Mouse (Mus musculus): Measurements from ENCODE around the gene Elovl6. TPM values are rescaled to one million over a fixed set of nuclear protein-coding genes. Genes with fewer than 3 reads are reported as not detected.

Elovl6 gene
- polyA plus RNA-seq, 1 experiment from 2014 or later: 33.4 TPM

DNA sequence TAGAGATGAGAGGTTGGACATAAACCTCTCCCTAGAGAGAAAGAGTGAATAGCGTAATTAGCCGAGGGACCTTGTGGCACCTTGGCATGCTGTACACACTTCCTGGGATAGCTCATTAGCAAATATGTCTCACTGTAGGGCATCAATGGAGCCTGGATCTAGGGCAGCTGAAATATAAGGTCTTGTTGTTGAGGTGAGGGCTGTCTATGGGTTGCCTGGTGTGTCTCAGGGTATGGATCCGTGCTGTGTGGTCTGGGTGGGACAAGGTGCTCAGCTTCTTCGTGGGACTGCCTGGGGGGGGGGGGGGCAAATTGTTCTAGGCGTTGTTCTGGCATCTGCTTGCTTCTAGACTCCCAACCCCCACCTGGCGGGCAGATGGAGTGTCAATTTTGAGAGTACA lies 13.6 kb downstream of the Elovl6 start:
- no peak for ATAC-seq (ENCODE audit: low FRiP score, low read depth)
- Histone ChIP-seq H3K4me3 (no peak overlapping the region), H3K9me3 (no peaks in the 10 kb centered on the region), H3K36me3 (peaks cover 30% of the 10 kb centered on the region), H3K27me3 (replicated peaks) (no peaks in the 10 kb centered on the region), H3K9ac (no peak overlapping the region), H3K4me2 (replicated peaks) (no peak overlapping the region), H3K27ac (no peak overlapping the region), H3K4me1 (no peaks in the 10 kb centered on the region)
- 85% methylated on average over 6 of the region's 6 CpGs for WGBS

DNA sequence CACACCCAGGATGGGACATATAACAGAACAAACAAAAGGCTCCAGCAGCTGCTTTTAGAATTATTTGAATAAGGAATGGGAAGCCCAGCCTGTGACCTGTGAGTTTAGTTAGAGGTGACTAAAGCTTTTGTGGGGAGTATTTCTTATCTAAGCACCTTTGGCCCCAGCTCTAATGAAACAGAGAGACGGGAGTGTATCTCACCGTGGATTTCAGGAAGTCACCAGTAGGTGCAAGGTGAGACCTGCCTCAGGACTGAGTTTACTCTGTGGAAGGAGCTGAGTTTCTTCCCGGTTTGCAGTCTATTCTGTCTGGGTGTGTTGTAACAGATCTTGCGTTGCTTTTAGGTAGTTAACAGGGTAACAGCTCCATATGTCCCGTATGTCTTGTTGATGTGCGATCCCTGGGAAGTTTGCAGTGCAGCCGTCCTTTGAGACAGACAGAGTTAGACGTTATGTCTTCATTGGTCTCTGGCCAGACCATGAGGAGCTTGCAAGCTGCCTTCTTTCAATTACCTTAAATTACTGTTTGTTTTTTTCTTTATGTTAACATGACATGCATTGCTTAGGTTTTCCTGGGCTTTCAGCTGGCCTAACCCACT lies 15.8 kb downstream of the Elovl6 start:
- 73% methylated on average over 8 of the region's 8 CpGs for WGBS

DNA sequence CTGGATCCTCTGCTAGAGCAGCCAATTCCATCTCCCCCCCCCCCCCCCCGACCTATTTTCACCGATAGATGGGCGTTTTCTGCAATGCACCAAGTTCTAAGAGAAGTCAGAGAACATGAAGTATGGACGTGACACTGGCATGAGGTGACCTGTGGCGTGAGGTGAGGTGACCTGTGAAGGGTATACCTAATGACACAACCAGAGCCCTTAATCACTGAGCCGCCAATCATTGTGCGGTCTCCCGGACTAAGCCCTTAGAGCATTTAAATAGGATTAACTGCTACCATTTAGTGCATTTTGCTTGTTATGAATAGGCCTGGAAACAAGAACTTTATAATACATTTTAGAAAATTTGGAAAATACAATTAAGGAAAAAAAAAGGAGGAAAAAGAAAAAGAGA lies 16.6 kb downstream of the Elovl6 start:
- Histone ChIP-seq H3K4me2 (replicated peaks) (no peak overlapping the region), H3K36me3 (peaks cover 13% of the 10 kb centered on the region), H3K4me3 (no peak overlapping the region), H3K9ac (no peak overlapping the region), H3K27ac (no peak overlapping the region), H3K27me3 (replicated peaks) (no peaks in the 10 kb centered on the region), H3K9me3 (no peaks in the 10 kb centered on the region), H3K4me1 (no peaks in the 10 kb centered on the region)
- ATAC-seq (ENCODE audit: low FRiP score, low read depth): no peak
- WGBS: 80% methylated on average over 8 of the region's 8 CpGs

More for the DNA sequence above, 15.8 kb downstream of the Elovl6 start:
- no peak for ATAC-seq (ENCODE audit: low FRiP score, low read depth)
- H3K9me3 ChIP-seq: no peaks in the 10 kb centered on the region
- no peak overlapping the region for H3K9ac ChIP-seq
- H3K36me3 ChIP-seq: peaks cover 18% of the 10 kb centered on the region
- no peak overlapping the region for H3K4me2 ChIP-seq (replicated peaks)
- H3K27me3 ChIP-seq (replicated peaks): no peaks in the 10 kb centered on the region
- H3K4me3 ChIP-seq: no peak overlapping the region
- no peak overlapping the region for H3K27ac ChIP-seq
- H3K4me1 ChIP-seq: no peaks in the 10 kb centered on the region

DNA sequence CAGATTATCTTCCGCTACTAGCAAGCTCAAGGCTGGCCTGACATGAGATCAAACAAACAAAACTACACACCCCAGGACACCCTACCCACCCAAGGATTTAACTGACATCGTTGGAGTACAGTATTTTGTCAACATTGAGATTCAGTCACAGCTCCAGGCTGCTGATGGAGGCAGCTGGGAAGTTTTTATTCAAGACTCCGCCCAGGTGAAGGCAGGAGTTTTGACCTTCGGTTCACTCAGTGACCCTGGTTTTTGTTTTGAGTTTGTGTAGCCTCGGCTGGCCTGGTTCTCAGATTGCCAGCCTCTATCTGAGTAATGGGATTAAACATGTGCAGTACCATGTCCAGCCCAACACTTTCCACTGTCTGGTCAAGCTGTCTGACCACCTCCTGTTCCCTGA lies 17.4 kb downstream of the Elovl6 start:
- H3K27me3 ChIP-seq (replicated peaks): no peaks in the 10 kb centered on the region
- ATAC-seq (ENCODE audit: low FRiP score, low read depth): no peak
- H3K9me3 ChIP-seq: no peaks in the 10 kb centered on the region
- H3K27ac ChIP-seq: no peak overlapping the region
- WGBS: 62% methylated on average over 5 of the region's 5 CpGs
- H3K36me3 ChIP-seq: 0 out of 2 replicates have a peak, but pooled peaks cover 5% of the 10 kb centered on the region
- H3K4me2 ChIP-seq (replicated peaks): no peak overlapping the region
- no peak overlapping the region for H3K9ac ChIP-seq
- no peak overlapping the region for H3K4me3 ChIP-seq
- no peaks in the 10 kb centered on the region for H3K4me1 ChIP-seq

DNA sequence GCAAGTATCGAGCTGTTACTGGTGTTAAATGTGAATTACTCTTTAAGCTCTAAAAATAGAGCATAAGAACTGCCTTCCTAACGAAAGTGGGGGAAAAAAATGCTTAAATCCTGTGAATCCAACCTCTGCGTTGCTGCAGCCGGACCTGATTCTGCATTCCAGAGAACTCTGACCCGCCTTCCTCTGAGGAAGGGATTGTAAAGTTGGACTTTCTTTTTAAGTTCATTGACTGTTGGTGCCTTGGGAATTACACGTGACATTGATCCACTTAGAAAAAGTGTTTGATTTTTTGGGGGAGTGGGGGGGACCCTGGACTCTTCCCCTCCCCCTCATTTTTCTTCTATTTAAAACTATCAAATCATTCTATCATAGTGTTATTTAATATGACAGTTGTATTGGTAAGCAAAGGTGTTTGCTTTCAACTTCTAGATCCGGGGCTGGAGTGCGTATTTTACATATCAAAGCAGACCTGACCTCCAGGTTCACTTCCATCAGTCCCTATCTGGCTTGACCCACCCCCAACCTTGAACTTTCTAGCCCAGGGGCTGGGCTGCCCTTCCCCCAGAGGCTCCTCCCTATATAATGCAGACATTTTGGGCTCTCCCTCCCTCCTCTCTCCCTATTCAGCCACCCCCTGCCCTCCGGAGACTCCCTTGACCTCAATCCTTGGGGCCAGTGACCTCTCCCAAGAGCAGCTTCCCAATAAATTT lies 19.6 kb downstream of the Elovl6 start:
- H3K9me3 ChIP-seq: no peaks in the 10 kb centered on the region

DNA sequence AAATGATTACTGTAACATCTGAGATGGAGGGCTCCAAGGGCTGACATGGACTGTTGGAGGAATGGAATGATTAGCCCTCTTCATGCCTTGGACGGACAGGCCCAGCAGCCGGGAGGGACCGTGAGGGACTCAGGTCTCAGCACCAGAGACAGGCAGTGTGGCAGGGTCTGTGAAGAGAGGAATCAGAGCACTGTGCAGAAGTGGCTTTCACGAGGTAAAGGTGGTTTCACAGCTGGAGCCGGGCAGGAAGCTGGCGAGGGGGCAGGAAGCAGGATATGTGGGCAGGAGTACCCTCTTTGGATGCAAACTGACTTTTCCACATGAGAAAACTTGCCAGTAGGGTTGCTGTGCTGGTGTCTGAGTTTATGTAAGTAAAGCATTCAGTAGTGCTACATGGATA lies 20.2 kb downstream of the Elovl6 start:
- H3K4me2 ChIP-seq (replicated peaks): no peak overlapping the region
- no peaks in the 10 kb centered on the region for H3K4me1 ChIP-seq
- no peaks in the 10 kb centered on the region for H3K9me3 ChIP-seq
- H3K27ac ChIP-seq: no peak overlapping the region
- WGBS: 81% methylated on average over 6 of the region's 6 CpGs
- ATAC-seq (ENCODE audit: low FRiP score, low read depth): no peak
- no peaks in the 10 kb centered on the region for H3K27me3 ChIP-seq (replicated peaks)
- H3K9ac ChIP-seq: no peak overlapping the region
- no peak overlapping the region for H3K4me3 ChIP-seq
- H3K36me3 ChIP-seq: 0 out of 2 replicates have a peak, but pooled peaks cover 3% of the 10 kb centered on the region

More for the DNA sequence above, 19.6 kb downstream of the Elovl6 start:
- Histone ChIP-seq H3K27me3 (replicated peaks) (no peaks in the 10 kb centered on the region), H3K27ac (no peak overlapping the region), H3K4me1 (no peaks in the 10 kb centered on the region), H3K36me3 (0 out of 2 replicates have a peak, but pooled peaks cover 3% of the 10 kb centered on the region), H3K9ac (no peak overlapping the region), H3K4me2 (replicated peaks) (no peak overlapping the region), H3K4me3 (no peak overlapping the region)
- no peak for ATAC-seq (ENCODE audit: low FRiP score, low read depth)
- 58% methylated on average over 9 of the region's 9 CpGs for WGBS

DNA sequence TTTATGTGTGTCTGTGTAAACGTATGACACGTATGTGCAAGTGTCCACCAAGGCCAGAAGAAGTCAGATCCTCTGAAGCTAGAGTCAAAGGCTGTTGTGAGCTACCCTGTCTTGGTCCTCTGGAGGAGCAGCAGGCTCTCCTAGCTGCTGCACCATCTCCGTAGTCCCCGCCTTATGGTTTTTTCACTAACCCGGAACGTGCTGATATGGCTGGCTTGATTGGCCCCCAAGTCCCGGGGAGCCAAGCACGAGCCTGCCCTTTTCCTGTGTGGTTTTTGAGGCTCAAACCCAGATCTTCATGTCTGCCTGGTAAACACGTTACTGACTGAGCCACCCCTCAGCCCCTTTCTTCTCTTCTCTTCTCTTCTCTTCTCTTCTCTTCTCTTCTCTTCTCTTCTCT lies 21.0 kb downstream of the Elovl6 start:
- Histone ChIP-seq H3K27ac (no peak overlapping the region), H3K4me3 (no peak overlapping the region), H3K27me3 (replicated peaks) (no peaks in the 10 kb centered on the region), H3K4me1 (no peaks in the 10 kb centered on the region), H3K36me3 (0 out of 2 replicates have a peak, but pooled peaks cover 3% of the 10 kb centered on the region), H3K9ac (no peak overlapping the region), H3K9me3 (no peaks in the 10 kb centered on the region), H3K4me2 (replicated peaks) (no peak overlapping the region)
- ATAC-seq (ENCODE audit: low FRiP score, low read depth): no peak
- 93% methylated on average over 9 of the region's 9 CpGs for WGBS

DNA sequence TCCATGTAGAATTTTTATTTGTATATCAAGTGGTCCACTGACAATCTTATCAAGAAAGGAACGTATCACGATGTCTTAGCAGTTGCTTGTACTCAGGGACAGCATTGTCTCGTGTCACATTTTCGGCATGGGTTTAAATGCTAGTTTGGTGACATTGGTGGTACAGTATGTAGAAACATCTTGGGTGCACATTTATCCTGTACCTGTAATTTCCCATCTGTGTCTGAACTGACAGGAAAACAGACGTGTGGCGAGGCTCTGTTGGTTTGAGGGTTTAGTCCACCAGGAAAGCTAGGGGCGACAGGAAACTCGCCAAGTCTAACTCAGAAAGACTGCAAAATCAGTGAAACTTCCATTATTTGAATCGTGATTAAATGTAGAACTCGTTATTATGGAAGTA lies 21.5 kb downstream of the Elovl6 start:
- no peaks in the 10 kb centered on the region for H3K9me3 ChIP-seq
- no peak overlapping the region for H3K9ac ChIP-seq
- H3K4me1 ChIP-seq: no peaks in the 10 kb centered on the region
- H3K27me3 ChIP-seq (replicated peaks): no peaks in the 10 kb centered on the region
- H3K4me2 ChIP-seq (replicated peaks): no peak overlapping the region
- H3K27ac ChIP-seq: no peak overlapping the region
- no peak for ATAC-seq (ENCODE audit: low FRiP score, low read depth)
- H3K36me3 ChIP-seq: 0 out of 2 replicates have a peak, but pooled peaks cover 3% of the 10 kb centered on the region
- 94% methylated on average over 10 of the region's 10 CpGs for WGBS
- H3K4me3 ChIP-seq: no peak overlapping the region

DNA sequence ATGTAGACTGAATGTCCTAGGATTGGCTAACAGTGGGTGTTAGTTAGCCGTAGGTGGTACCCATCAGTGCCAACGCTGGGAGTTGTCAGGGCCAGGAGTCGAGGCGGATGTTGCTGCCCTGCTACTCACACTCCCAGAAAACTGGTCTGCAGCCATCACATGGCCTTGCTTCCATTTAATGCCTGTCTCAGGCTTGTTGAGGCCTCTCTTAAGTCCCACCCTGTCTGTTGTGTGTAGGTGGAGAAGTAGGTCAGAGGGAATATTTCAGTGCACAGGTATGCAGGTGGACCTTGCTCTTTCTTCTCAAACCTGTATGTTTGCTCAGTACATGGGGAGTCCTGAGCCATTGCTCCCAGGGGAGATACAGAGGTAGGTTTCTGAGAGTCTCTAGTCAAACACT lies 22.3 kb downstream of the Elovl6 start:
- no peak overlapping the region for H3K4me3 ChIP-seq
- ATAC-seq (ENCODE audit: low FRiP score, low read depth): no peak
- H3K27me3 ChIP-seq (replicated peaks): no peaks in the 10 kb centered on the region
- WGBS: 93% methylated on average over 4 of the region's 4 CpGs
- H3K4me1 ChIP-seq: no peaks in the 10 kb centered on the region
- H3K4me2 ChIP-seq (replicated peaks): no peak overlapping the region
- no peak overlapping the region for H3K9ac ChIP-seq
- H3K27ac ChIP-seq: no peak overlapping the region
- H3K36me3 ChIP-seq: 0 out of 2 replicates have a peak, but pooled peaks cover 3% of the 10 kb centered on the region
- H3K9me3 ChIP-seq: no peaks in the 10 kb centered on the region

DNA sequence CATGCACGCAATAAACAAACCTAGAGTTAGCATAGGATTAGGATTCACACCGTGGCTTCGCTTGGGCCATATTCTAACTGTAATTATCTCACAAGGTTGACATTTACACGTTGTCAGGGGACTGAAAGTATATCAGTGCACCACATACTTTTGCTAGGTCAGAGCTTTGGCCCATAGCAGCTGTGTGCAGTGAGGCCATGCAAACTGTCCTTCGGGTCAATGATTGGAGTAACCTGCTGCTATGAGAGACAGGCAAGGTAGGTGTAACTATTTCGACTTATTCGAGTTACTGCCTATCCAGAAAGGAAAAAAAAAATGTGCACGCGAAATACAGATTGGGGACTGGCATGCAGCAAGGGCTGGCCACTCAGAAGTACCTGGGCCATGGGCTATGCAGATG lies 24.9 kb downstream of the Elovl6 start:
- H3K9me3 ChIP-seq: no peaks in the 10 kb centered on the region
- no peaks in the 10 kb centered on the region for H3K27me3 ChIP-seq (replicated peaks)
- no peak for ATAC-seq (ENCODE audit: low FRiP score, low read depth)
- H3K9ac ChIP-seq: no peak overlapping the region
- H3K36me3 ChIP-seq: 0 out of 2 replicates have a peak, but pooled peaks cover 3% of the 10 kb centered on the region
- no peak overlapping the region for H3K4me2 ChIP-seq (replicated peaks)
- no peaks in the 10 kb centered on the region for H3K4me1 ChIP-seq
- H3K27ac ChIP-seq: no peak overlapping the region
- no peak overlapping the region for H3K4me3 ChIP-seq
- 93% methylated on average over 9 of the region's 9 CpGs for WGBS

DNA sequence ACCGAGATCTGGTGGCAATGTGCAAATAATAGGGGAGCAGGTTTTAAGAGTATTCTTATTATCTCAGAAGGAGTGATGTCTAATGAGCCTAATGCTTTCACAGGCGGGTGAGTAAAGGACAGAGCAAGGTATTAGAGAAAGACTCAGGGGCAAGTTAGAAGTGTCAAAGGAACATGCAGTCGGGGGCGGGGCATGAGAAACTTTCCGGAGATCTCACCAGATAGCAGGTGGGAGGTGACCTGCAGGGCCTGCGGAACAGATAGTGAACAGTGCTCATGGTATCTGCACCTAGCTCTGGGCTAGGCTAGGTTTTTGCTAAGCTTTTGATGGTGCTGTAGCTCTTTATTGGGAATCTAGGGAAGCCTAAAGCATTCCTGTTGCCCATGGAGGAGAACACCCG lies 25.4 kb downstream of the Elovl6 start:
- Histone ChIP-seq H3K4me1 (no peaks in the 10 kb centered on the region), H3K9ac (no peak overlapping the region), H3K36me3 (no peaks in the 10 kb centered on the region), H3K27me3 (replicated peaks) (no peaks in the 10 kb centered on the region), H3K4me3 (no peak overlapping the region), H3K9me3 (no peaks in the 10 kb centered on the region), H3K4me2 (replicated peaks) (no peak overlapping the region), H3K27ac (no peak overlapping the region)
- WGBS: 89% methylated on average over 7 of the region's 7 CpGs
- no peak for ATAC-seq (ENCODE audit: low FRiP score, low read depth)

DNA sequence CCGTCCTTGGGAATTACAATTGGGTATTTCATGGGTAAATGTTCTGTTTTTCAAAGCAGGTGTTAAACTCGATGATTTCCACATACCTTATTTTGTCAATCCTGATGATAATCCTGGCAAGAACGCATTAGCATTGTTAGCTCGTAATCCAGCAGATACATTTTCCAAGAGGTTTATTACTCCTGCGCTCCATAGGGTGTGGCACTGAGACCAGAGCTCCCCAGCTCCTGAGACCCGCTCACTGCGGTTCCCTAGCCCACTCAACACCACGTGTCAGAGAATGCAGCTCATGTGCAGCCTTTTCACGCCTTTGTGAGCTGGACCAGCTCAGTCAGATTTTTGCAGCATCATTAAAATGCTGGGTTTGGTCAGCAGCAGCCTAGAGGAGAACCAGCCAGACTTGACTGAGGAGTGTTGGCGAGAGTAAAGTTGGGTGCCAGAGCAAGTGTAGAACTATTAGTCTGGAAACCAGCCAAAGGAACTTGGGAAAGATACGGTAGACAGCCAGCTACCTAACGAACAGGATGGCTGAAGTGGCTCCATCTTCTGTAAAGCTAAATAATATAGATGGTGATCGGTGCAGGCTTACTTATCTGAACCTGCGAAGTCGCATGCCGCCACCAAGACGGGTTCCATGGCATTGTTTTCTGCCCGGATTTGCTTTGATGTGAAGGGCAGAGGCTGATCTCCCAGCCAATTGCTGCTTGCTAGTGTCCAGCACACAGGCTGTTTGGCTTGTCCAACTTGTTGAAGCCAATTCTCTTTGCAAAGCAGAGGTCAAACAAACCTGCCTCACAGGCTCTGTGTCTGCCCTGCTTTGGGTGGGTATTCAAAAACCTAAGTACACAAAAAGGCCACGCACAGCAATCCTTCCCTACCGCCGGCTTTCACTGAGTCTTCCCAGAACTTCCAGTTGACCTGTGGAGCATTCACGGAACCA lies 26.1 kb downstream of the Elovl6 start:
- H3K9me3 ChIP-seq: no peaks in the 10 kb centered on the region
- no peak overlapping the region for H3K9ac ChIP-seq
- no peak overlapping the region for H3K27ac ChIP-seq
- no peaks in the 10 kb centered on the region for H3K27me3 ChIP-seq (replicated peaks)
- no peaks in the 10 kb centered on the region for H3K4me1 ChIP-seq
- H3K36me3 ChIP-seq: no peaks in the 10 kb centered on the region
- no peak overlapping the region for H3K4me3 ChIP-seq
- ATAC-seq (ENCODE audit: low FRiP score, low read depth): no peak
- H3K4me2 ChIP-seq (replicated peaks): no peak overlapping the region
- 92% methylated on average over 22 of the region's 22 CpGs for WGBS

All from neural tube, embryonic 12.5 days (tissue).